Mouse (Mus musculus) left cerebral cortex, adult 2 months (tissue): Measurements from ENCODE around the gene Tlnrd1. TPM values are rescaled to one million over a fixed set of nuclear protein-coding genes. Genes with fewer than 3 reads are reported as not detected.
"Not testable (repeated sequence)": the region's sequence is repeated elsewhere in the genome, so short reads cannot be mapped to it uniquely, and the experiment has no call there.

ENCODE experiments used
- DNase-seq, 2 experiments: peaks; one replicate each; pipeline ENCODE4 v3.0.0; 2021 to 2022; ENCODE audit warnings: low spot score in 2 of 2, mixed read lengths in 1 of 2; ENCODE audit errors: extremely low spot score in 1 of 2
- H3K27ac ChIP-seq: fragments of 200-600 bp; 2 replicates; pipeline ENCODE4 v1.8.1; 2022
- H3K4me3 ChIP-seq: fragments of 200-600 bp; 2 replicates; pipeline ENCODE4 v1.8.1; 2022
- CTCF ChIP-seq: fragments of 200-600 bp; IDR thresholded peaks from 2 replicates; pipeline ENCODE4 v1.8.1; 2022; ENCODE audit warnings: antibody characterized with exemption, mild to moderate bottlenecking, moderate library complexity
- intact Hi-C: fragments of 180-260 bp; cut with DNase I; formaldehyde crosslinking; loops from one replicate; pipeline ENCODE4 v1.15.1; 2025
- total RNA-seq, 2 experiments: library from RNA; stranded (reverse); gene quantifications; 2 replicates each; pipeline ENCODE4 v1.2.3; 2021

Gene Tlnrd1
- total RNA-seq, 2 experiments from 2014 or later = 22.8 to 26.9 TPM

GRCm38 (mm10) chr7:83896077-83896740, 12.1 kb upstream of the Tlnrd1 start:
- intact Hi-C loops = no loop called here

GRCm38 (mm10) chr7:83894348-83894747, 10.2 kb upstream of the Tlnrd1 start:
- intact Hi-C loops = loop anchor here (5.0 kb wide), 1 partner anchor 378 kb away; no protein-coding TSS in a partner anchor
- no peak for DNase-seq
- TF ChIP-seq CTCF = peak; percentile 33
- Histone ChIP-seq H3K27ac (no peak overlapping the region), H3K4me3 (no peak overlapping the region)

More at GRCm38 (mm10) chr7:83896077-83896740, 12.1 kb upstream of the Tlnrd1 start:
- no peak for TF ChIP-seq CTCF
- H3K27ac ChIP-seq = no peak overlapping the region
- H3K4me3 ChIP-seq = no peak overlapping the region
- no peak for DNase-seq

- peak overlapping the region; percentile 91 for H3K27ac ChIP-seq
- intact Hi-C loops = loop anchor here (5.0 kb wide), 1 partner anchor 380 kb away; no protein-coding TSS in a partner anchor
- no peak for DNase-seq
- no peak for TF ChIP-seq CTCF
- H3K4me3 ChIP-seq = peak overlapping the region; percentile 84
Observed at GRCm38 (mm10) chr7:83892333-83892669, 8.2 kb upstream of the Tlnrd1 start.

GRCm38 (mm10) chr7:83891433-83892332, 7.6 kb upstream of the Tlnrd1 start:
- H3K4me3 ChIP-seq = peak overlapping the region; percentile 84
- DNase-seq = peak; percentile 96
- H3K27ac ChIP-seq = peak overlapping the region; percentile 91
- TF ChIP-seq CTCF = peak; percentile 27
- intact Hi-C loops = loop anchor here (5.0 kb wide), 1 partner anchor 381 kb away; no protein-coding TSS in a partner anchor

- H3K4me3 ChIP-seq, H3K27ac ChIP-seq, DNase-seq: not testable (repeated sequence)
- intact Hi-C loops = loop anchor here (5.0 kb wide), 2 partner anchors 323 to 382 kb away; no protein-coding TSS in a partner anchor
Observed at GRCm38 (mm10) chr7:83889946-83890345, 5.8 kb upstream of the Tlnrd1 start.

- intact Hi-C loops = loop anchor here (5.0 kb wide), 1 partner anchor 322 kb away; no protein-coding TSS in a partner anchor
- DNase-seq = no peak
- TF ChIP-seq CTCF = no peak
- H3K27ac ChIP-seq = no peak overlapping the region
- no peak overlapping the region for H3K4me3 ChIP-seq
Observed at GRCm38 (mm10) chr7:83889383-83889782, 5.3 kb upstream of the Tlnrd1 start.

GRCm38 (mm10) chr7:83886366-83887129, 2.4 kb upstream of the Tlnrd1 start:
- intact Hi-C loops = loop anchor here (1.0 to 5.0 kb wide), 2 partner anchors 217 to 319 kb away; no protein-coding TSS in a partner anchor
- peak; percentile 57 for TF ChIP-seq CTCF
- Histone ChIP-seq H3K4me3 (no peak overlapping the region), H3K27ac (no peak overlapping the region)
- DNase-seq = no peak

- no peak for TF ChIP-seq CTCF
- no peak for DNase-seq
- intact Hi-C loops = loop anchor here (2.0 to 5.0 kb wide), 2 partner anchors 71 to 319 kb away; no protein-coding TSS in a partner anchor
- no peak overlapping the region for H3K4me3 ChIP-seq
- H3K27ac ChIP-seq = no peak overlapping the region
Observed at GRCm38 (mm10) chr7:83885835-83886234, 1.7 kb upstream of the Tlnrd1 start.

- intact Hi-C loops = loop anchor here (2.0 to 5.0 kb wide), 2 partner anchors 70 to 318 kb away; no protein-coding TSS in a partner anchor
- Histone ChIP-seq H3K4me3 (peak overlapping the region; percentile 78), H3K27ac (peak overlapping the region; percentile 97; the same call in 1 of the 2 replicates)
- TF ChIP-seq CTCF = no peak
- DNase-seq = no peak
Observed at GRCm38 (mm10) chr7:83884921-83885532, 922 bp upstream of the Tlnrd1 start.

GRCm38 (mm10) chr7:83883276-83884020, 657 bp downstream of the Tlnrd1 start:
- intact Hi-C loops = loop anchor here (2.0 kb wide), 1 partner anchor 69 kb away; no protein-coding TSS in a partner anchor

More at GRCm38 (mm10) chr7:83883276-83884020, 657 bp downstream of the Tlnrd1 start:
- TF ChIP-seq CTCF = no peak
- Histone ChIP-seq H3K4me3 (peak overlapping the region; percentile 78), H3K27ac (peak overlapping the region; percentile 97)
- DNase-seq = peak; percentile 56 to 71
